In the genomic region with DNA sequence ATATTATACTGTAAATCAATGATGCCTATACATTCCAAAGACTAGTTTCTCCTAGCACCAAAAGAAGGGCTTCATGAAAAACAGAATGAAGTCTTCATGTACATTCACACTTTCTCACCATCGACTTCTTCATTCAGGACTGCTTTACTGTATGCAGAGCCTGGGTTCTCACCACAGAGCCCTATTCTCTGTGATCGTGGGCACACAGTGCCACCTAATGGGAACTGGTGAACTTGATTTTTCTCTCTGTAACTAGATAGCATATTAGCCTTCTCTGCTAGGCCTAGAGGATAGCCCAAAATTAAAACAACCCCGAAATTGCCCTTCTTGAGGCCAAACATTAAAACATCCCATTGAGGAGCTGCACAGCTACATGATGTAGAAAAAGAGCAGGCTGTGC, we compare ENCODE assay signal across 8 mouse cellular contexts.
DNase-seq lines count a peak whose midpoint lies in the region; TF ChIP-seq lines count a peak whose summit lies in the region.

No protein-coding gene starts in this region.

- H3K27ac ChIP-seq in cortical plate, adult 2 months (ENCODE audit: insufficient read depth, low read length), result no peak overlapping the region

- no peak for TF ChIP-seq POLR2A in cortical plate, adult 2 months (IDR thresholded peaks at IDR 0.05; ENCODE audit: extremely low read depth, insufficient read depth, low read length)

- intact Hi-C loops in left cerebral cortex, postnatal 10 days (cut with DNase I), result no loop called here

- DNase-seq in kidney, postnatal 10 days, result peak; percentile 8
- DNase-seq in kidney, adult 18-20 months, result no peak
- DNase-seq in gonadal fat pad, adult 2 months (ENCODE audit: low read depth), result peak; percentile 1
- peak; percentile 38 to 51 for DNase-seq in left cerebral cortex, postnatal 10 days (ENCODE audit: extremely low spot score in 1 of 2, low spot score in 2 of 2)
- DNase-seq in right cerebral cortex, postnatal 25 days, result peak; percentile 36
- no peak for DNase-seq in urinary bladder, adult 18-20 months (ENCODE audit: low spot score in 2 of 2)
- no peak for DNase-seq in lung, postnatal 4 days

- H3K4me1 ChIP-seq in cortical plate, adult 2 months (ENCODE audit: control insufficient read depth, insufficient read depth, low read length), result no peaks in the 10 kb centered on the region

- TF ChIP-seq CTCF in cortical plate, adult 2 months (IDR thresholded peaks at IDR 0.05; ENCODE audit: extremely low read depth, insufficient read depth, low read length), result peak; percentile 75

- no peak overlapping the region for H3K4me3 ChIP-seq in cortical plate, adult 2 months (ENCODE audit: insufficient read depth, low read length)

Comparison
In these comparisons a context has a peak if more than half of its experiments do, and no peak if none do; other contexts are left out.
1. DNase-seq: peak in kidney, postnatal 10 days (single experiment), gonadal fat pad, adult 2 months (single experiment), left cerebral cortex, postnatal 10 days (2 of 2) and right cerebral cortex, postnatal 25 days (single experiment); none in kidney, adult 18-20 months (single experiment), urinary bladder, adult 18-20 months (0 of 2) and lung, postnatal 4 days (0 of 2).